Mouse (Mus musculus) midbrain, embryonic 13.5 days (tissue): ENCODE data around the gene Crcp. TPM values are rescaled to one million over a fixed set of nuclear protein-coding genes. Genes with fewer than 3 reads are reported as not detected.

Experiments
- ATAC-seq: fragments of 200-750 bp; cut with Nextera tagmentation; 2 replicates; pipeline ENCODE4 v1.8.0; 2017; ENCODE audit warnings: mild to moderate bottlenecking, moderate TSS enrichment, moderate library complexity
- H3K27ac ChIP-seq: fragments of 300-500 bp; sonication (generic); 2 replicates; pipeline ENCODE4 v1.5.1; 2015; ENCODE audit warnings: inconsistent platforms, mild to moderate bottlenecking, moderate library complexity
- H3K27me3 ChIP-seq: fragments of 300-500 bp; sonication (generic); 2 replicates; pipeline ENCODE4 v1.6.1; 2015; ENCODE audit warnings: mild to moderate bottlenecking, inconsistent platforms
- H3K36me3 ChIP-seq: fragments of 300-500 bp; sonication (generic); 2 replicates; pipeline ENCODE4 v1.6.1; 2015; ENCODE audit warnings: mild to moderate bottlenecking, inconsistent platforms
- H3K4me1 ChIP-seq: fragments of 300-500 bp; sonication (generic); replicated peaks from 2 replicates; pipeline ENCODE4 v1.6.1; 2015; ENCODE audit warnings: inconsistent platforms
- H3K4me2 ChIP-seq: fragments of 300-500 bp; sonication (generic); replicated peaks from 2 replicates; pipeline ENCODE4 v1.6.1; 2015; ENCODE audit warnings: moderate library complexity, mild to moderate bottlenecking, inconsistent platforms
- H3K4me3 ChIP-seq: fragments of 300-500 bp; sonication (generic); replicated peaks from 2 replicates; pipeline ENCODE4 v1.5.1; 2015; ENCODE audit warnings: mild to moderate bottlenecking, inconsistent platforms
- H3K9ac ChIP-seq: fragments of 300-500 bp; sonication (generic); replicated peaks from 2 replicates; pipeline ENCODE4 v1.6.1; 2015; ENCODE audit warnings: mild to moderate bottlenecking, inconsistent platforms
- H3K9me3 ChIP-seq: fragments of 300-500 bp; sonication (generic); 2 replicates; pipeline ENCODE4 v1.6.1; 2016; ENCODE audit warnings: mild to moderate bottlenecking, inconsistent platforms
- WGBS: fragments of 180-500 bp; shearing (Covaris S2); methylation state at CpG from one replicate; pipeline ENCODE4 v1.1.7; 2015; 5-methylcytosine and 5-hydroxymethylcytosine counted together
- polyA plus RNA-seq: library from polyadenylated mRNA; unstranded; fragments of >200 nt; fragmentation: Nextera tagmentation; extraction: Ambion mirVana; gene quantifications from 2 replicates; pipeline ENCODE4 v1.2.1, GENCODE M21; 2015

Gene Crcp
- polyA plus RNA-seq, 1 experiment from 2014 or later: 79.3 TPM

DNA sequence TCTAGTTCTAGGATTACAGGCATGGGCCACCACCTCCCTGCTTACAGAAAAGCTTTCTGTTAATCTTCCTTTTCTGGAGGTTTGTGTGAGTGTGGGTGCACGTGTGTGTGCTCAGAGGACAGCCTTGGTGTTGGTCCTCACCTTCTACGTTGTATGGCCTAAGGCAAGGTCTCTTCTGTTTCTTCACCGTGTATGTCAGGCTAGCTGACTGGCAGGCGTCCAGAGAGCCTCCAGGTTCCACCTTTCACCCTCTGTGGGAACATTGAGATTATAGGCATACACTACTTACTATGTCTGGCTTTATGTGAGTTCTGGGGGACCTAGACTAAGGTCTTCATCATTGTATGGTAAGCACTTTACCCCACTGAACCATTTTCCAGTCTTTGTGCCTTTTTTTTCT, 53.3 kb downstream of the Crcp start:
- no peak overlapping the region for H3K4me3 ChIP-seq
- 84% methylated on average over 4 of the region's 4 CpGs for WGBS
- no peaks in the 10 kb centered on the region for H3K27me3 ChIP-seq
- H3K4me2 ChIP-seq: no peak overlapping the region
- ATAC-seq: no peak
- H3K9ac ChIP-seq: no peak overlapping the region
- peaks cover 14% of the 10 kb centered on the region; the same call in 1 of the 2 replicates for H3K36me3 ChIP-seq
- H3K9me3 ChIP-seq: 0 out of 2 replicates have a peak, but pooled peaks cover 3% of the 10 kb centered on the region
- no peak overlapping the region for H3K27ac ChIP-seq
- H3K4me1 ChIP-seq: peaks cover 14% of the 10 kb centered on the region

DNA sequence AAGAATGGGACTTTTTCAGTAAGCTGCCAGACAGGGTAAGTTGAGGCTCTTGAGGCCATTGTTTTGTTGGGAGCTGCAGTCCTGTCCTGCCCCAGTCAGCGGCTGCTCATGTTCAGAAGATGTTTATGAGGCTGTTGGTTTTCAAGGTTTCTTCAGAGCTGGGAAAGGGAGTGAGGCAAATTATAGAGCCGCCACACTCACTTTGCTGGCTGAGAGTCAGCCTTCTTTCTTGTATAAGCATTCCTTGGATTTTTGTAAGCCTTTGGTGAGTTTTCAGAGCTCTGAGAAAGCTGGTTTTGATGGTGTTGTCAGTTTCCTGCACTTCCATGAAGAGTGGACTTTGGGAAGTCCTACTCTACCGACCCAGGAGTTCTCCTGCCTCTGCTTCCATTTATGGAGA, 55.2 kb downstream of the Crcp start:
- H3K9me3 ChIP-seq: 0 out of 2 replicates have a peak, but pooled peaks cover 3% of the 10 kb centered on the region
- no peak overlapping the region for H3K4me2 ChIP-seq
- H3K4me3 ChIP-seq: no peak overlapping the region
- H3K4me1 ChIP-seq: peaks cover 10% of the 10 kb centered on the region
- peaks cover 17% of the 10 kb centered on the region; the same call in 1 of the 2 replicates for H3K36me3 ChIP-seq
- WGBS: 92% methylated on average over 3 of the region's 3 CpGs
- no peak overlapping the region for H3K27ac ChIP-seq
- no peak overlapping the region for H3K9ac ChIP-seq
- H3K27me3 ChIP-seq: no peaks in the 10 kb centered on the region
- no peak for ATAC-seq

DNA sequence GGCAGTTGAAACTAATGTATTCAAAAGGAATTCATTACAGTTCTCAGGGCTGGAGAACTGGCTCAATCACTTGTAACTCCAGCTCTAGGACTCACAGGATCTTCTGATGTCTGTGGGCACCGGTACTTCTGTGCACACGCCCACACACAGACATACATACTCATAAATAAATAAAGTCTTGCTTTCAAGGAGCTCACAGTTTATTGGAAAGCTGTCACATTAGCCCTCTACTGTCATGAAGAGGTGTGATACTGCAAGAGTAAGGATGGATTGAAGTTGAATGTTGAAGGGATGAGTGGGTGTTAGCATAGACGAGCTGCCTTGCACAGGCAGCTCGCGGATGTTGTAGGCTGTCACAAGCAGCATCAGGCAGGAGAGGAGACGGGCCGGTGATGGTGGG, 58.9 kb downstream of the Crcp start:
- Histone ChIP-seq H3K4me1 (no peaks in the 10 kb centered on the region), H3K9ac (no peak overlapping the region), H3K9me3 (no peaks in the 10 kb centered on the region), H3K27me3 (no peaks in the 10 kb centered on the region), H3K36me3 (peaks cover 20% of the 10 kb centered on the region; the same call in 1 of the 2 replicates), H3K4me3 (no peak overlapping the region), H3K4me2 (no peak overlapping the region), H3K27ac (no peak overlapping the region)
- 92% methylated on average over 7 of the region's 7 CpGs for WGBS
- no peak for ATAC-seq

DNA sequence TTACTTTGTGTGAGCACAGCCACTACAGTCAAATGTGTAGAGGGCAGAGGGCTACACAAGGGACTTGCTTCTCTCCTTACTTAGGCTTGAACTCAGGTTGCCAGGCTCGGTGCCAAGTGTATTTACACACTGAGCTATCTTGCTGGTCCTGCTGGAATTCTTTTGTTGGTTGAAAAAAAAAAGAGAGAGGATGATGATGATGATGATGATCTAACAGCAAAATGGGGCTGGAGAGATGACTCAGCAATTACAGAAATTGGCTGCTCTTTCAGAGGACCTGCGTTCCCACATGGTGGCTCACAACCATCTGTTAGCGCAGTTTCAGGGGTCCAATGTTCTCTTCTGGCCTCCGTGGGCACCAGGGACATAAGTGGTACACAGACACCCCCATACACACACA, 59.5 kb downstream of the Crcp start:
- no peak overlapping the region for H3K4me3 ChIP-seq
- H3K4me1 ChIP-seq: no peaks in the 10 kb centered on the region
- no peak overlapping the region for H3K27ac ChIP-seq
- H3K9me3 ChIP-seq: no peaks in the 10 kb centered on the region
- no peak overlapping the region for H3K4me2 ChIP-seq
- no peaks in the 10 kb centered on the region for H3K27me3 ChIP-seq
- ATAC-seq: no peak
- no peak overlapping the region for H3K9ac ChIP-seq
- 96% methylated on average over 4 of the region's 4 CpGs for WGBS
- peaks cover 20% of the 10 kb centered on the region; the same call in 1 of the 2 replicates for H3K36me3 ChIP-seq

DNA sequence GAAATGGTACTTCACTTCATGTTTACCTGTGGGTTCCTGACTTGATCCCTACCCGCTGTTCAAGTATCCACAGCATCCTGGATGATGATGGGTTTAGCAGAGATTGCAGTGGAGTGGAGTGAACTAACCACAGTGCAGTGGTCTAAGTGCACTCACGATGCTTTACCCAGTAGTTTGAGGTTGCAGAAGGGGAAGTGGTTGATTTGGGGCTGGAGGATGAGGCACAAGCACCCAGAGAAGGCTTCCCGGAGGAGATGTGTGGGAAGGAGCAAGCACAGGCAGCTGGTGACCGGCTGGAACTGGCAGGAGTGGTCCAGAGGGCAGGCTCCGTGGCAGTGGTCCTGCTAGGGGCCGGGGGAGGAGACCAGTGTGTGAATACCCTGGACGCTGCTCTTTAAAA, 60.1 kb downstream of the Crcp start:
- WGBS: 87% methylated on average over 7 of the region's 7 CpGs
- Histone ChIP-seq H3K4me2 (no peak overlapping the region), H3K4me3 (no peak overlapping the region), H3K9me3 (no peaks in the 10 kb centered on the region), H3K27me3 (no peaks in the 10 kb centered on the region), H3K36me3 (peaks cover 19% of the 10 kb centered on the region; the same call in 1 of the 2 replicates), H3K9ac (no peak overlapping the region), H3K4me1 (no peaks in the 10 kb centered on the region), H3K27ac (no peak overlapping the region)
- ATAC-seq: no peak

DNA sequence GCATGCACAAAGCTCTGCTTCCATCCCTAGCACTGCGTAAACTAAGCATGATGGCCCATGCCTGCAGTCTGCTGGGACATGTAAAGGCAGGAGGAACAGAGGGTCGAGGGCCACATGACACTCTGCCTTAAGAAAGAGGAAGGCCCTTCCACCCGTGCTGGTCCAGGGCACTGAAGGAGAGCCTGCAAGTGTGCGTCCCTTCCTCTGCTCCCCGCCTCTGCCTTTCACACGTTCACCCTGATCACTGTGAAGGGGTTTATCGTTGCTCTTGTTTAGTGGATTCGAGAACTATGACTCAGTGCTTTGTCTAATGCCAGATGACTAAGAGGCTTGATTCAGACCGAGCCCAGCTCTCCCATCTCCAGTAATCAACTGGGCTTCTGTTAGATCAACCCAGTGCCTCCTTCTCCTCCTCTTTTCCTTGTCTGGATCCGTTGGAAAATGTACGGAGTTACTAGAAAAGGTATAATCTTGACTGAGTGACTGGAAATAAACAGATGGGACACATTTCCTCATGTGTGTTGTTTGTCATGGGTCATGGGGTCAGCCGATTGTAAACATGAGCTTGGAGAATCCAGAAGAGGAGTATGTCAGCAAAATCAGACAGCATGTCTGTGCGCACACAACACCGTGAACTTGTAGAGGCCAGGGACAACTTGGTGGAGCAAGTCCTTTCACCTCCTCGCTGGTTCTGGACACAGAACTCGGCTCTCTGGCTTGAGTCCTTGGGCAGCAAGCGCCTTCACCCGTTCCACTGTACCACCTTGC, 60.7 kb downstream of the Crcp start:
- no peaks in the 10 kb centered on the region for H3K4me1 ChIP-seq
- H3K36me3 ChIP-seq: peaks cover 13% of the 10 kb centered on the region; the same call in 1 of the 2 replicates
- no peaks in the 10 kb centered on the region for H3K27me3 ChIP-seq
- 90% methylated on average over 18 of the region's 18 CpGs for WGBS
- no peak overlapping the region for H3K27ac ChIP-seq
- H3K4me2 ChIP-seq: no peak overlapping the region
- no peak for ATAC-seq
- no peak overlapping the region for H3K4me3 ChIP-seq
- no peak overlapping the region for H3K9ac ChIP-seq
- H3K9me3 ChIP-seq: no peaks in the 10 kb centered on the region

DNA sequence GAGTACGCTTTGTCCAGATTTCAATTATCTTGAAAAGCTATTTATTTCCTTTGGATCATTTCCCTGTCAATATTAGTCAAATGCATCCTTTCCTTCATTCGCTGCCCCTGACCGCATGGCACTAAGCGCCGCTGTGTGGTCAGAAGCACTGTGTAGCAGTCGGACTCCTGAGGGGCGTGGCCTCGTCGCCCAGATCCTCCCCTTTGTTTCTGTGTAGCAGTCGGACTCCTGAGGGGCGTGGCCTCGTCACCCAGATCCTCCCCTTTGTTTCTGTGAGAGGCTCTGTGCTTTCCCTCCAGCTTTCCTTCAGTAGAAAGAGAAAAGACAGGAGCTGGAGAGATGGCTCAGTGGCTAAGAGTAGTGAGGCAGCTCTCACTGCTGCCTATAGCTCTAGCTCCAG, 67.7 kb downstream of the Crcp start:
- 47% methylated on average over 12 of the region's 12 CpGs for WGBS
- peaks cover 5% of the 10 kb centered on the region for H3K36me3 ChIP-seq
- no peak overlapping the region for H3K27ac ChIP-seq
- H3K4me1 ChIP-seq: no peaks in the 10 kb centered on the region
- no peaks in the 10 kb centered on the region for H3K9me3 ChIP-seq
- no peak overlapping the region for H3K4me3 ChIP-seq
- H3K4me2 ChIP-seq: no peak overlapping the region
- no peaks in the 10 kb centered on the region for H3K27me3 ChIP-seq
- no peak overlapping the region for H3K9ac ChIP-seq
- ATAC-seq: no peak

DNA sequence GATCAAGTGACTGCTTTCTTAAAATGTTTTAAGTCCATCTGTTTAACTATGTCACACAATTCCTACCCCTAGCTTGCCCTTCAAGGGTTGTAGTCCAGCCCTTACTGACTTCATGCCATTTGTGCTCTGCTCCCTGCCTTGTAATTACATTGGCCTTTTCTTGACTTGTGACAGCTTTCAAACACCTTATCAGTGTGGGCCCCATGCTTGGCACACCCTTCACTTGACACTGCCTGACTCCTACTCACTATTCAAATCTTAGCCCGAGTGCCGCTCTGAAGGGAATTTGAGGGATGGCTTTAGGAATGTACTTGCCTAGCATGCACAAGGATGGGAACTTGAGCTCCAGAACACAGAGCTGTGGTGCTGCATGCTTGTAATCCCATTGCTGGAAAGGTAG, 68.7 kb downstream of the Crcp start:
- ATAC-seq: no peak
- H3K27ac ChIP-seq: no peak overlapping the region
- H3K27me3 ChIP-seq: no peaks in the 10 kb centered on the region
- H3K4me1 ChIP-seq: no peaks in the 10 kb centered on the region
- no peaks in the 10 kb centered on the region for H3K9me3 ChIP-seq
- WGBS: 86% methylated on average over 2 of the region's 2 CpGs
- H3K9ac ChIP-seq: no peak overlapping the region
- H3K36me3 ChIP-seq: peaks cover 14% of the 10 kb centered on the region
- no peak overlapping the region for H3K4me3 ChIP-seq
- H3K4me2 ChIP-seq: no peak overlapping the region

DNA sequence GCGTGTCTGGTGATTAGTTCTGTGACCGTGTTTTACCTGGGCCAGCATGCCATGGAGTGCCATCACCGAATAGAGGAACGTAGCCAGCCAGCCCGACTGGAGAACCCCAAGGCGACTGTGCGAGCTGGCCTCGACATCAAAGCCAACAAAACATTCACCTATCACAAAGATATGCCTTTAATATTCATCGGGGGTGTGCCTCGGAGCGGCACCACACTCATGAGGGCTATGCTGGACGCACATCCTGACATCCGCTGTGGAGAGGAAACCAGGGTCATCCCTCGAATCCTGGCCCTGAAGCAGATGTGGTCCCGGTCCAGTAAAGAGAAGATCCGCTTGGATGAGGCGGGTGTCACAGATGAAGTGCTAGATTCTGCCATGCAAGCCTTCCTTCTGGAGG, 72.6 kb downstream of the Crcp start:
- H3K36me3 ChIP-seq: peaks cover 26% of the 10 kb centered on the region
- WGBS: 96% methylated on average over 17 of the region's 17 CpGs
- no peaks in the 10 kb centered on the region for H3K9me3 ChIP-seq
- no peak for ATAC-seq
- H3K9ac ChIP-seq: no peak overlapping the region
- H3K27me3 ChIP-seq: no peaks in the 10 kb centered on the region
- H3K27ac ChIP-seq: no peak overlapping the region
- H3K4me3 ChIP-seq: no peak overlapping the region
- no peaks in the 10 kb centered on the region for H3K4me1 ChIP-seq
- no peak overlapping the region for H3K4me2 ChIP-seq

DNA sequence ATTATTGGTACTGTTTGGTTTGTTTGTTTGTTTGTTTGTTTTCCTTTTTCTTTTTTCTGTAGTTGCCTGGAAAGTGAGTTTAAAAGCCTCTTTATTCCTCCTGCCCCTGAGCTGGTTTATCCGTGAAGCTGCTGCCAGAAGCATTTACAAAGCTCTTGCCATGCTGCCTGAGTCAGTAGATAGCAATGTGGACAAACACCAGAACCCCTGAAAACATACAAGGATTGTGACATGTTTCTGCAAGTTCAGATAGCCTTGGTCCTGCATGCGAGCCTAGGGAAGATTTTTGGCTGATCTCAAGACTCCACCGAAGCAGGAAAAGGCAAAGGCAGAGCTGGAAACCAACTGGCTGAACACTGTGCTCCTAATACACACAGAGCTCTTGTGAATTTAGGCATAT, 80.3 kb downstream of the Crcp start:
- no peak overlapping the region for H3K4me3 ChIP-seq
- 87% methylated on average over 3 of the region's 3 CpGs for WGBS
- ATAC-seq: no peak

More for the DNA sequence above, 80.3 kb downstream of the Crcp start:
- Histone ChIP-seq H3K36me3 (peaks cover 12% of the 10 kb centered on the region), H3K4me2 (no peak overlapping the region), H3K9me3 (no peaks in the 10 kb centered on the region), H3K4me1 (no peaks in the 10 kb centered on the region), H3K9ac (no peak overlapping the region), H3K27me3 (no peaks in the 10 kb centered on the region), H3K27ac (no peak overlapping the region)
